Mouse (Mus musculus) embryonic fibroblast, embryonic 13.5 days (primary cell): ENCODE measurements around the gene Plekha7.

Experiments
- CTCF ChIP-seq: IDR thresholded peaks from 2 replicates; pipeline ENCODE4 v1.5.1; 2011; ENCODE audit warnings: mild to moderate bottlenecking, control low read depth, low read length, moderate library complexity, borderline replicate concordance; ENCODE audit not compliant: insufficient read depth
- POLR2A ChIP-seq: IDR thresholded peaks from 2 replicates; pipeline ENCODE4 v1.6.1; 2011; ENCODE audit warnings: low read depth, mild to moderate bottlenecking, control low read depth, low read length, moderate library complexity

- no peak for TF ChIP-seq POLR2A
- TF ChIP-seq CTCF = no peak
Measured at GRCm38 (mm10) chr7:116125671-116126070, 182.5 kb downstream of the Plekha7 start.
